Mouse (Mus musculus) layer of hippocampus, postnatal 36 days (tissue): ENCODE measurements around the gene Cmc2. TPM values are rescaled to one million over a fixed set of nuclear protein-coding genes. Genes with fewer than 3 reads are reported as not detected.

Experiments used
- DNase-seq, 2 experiments: peaks; one replicate each; pipeline ENCODE4 v3.0.0; 2022
- total RNA-seq, 2 experiments: library from RNA; stranded (reverse); gene quantifications; 2 replicates each; pipeline ENCODE4 v1.2.3; 2021

Cmc2 gene
- total RNA-seq, 2 experiments from 2014 or later = 13.2 to 16.0 TPM

GRCm38 (mm10) chr8:116905252-116905651, 16.0 kb downstream of the Cmc2 start:
- DNase-seq = no peak

GRCm38 (mm10) chr8:116904736-116905135, 16.5 kb downstream of the Cmc2 start:
- no peak for DNase-seq

GRCm38 (mm10) chr8:116895521-116895920, 25.7 kb downstream of the Cmc2 start:
- no peak for DNase-seq

- no peak for DNase-seq
These were observed 27.3 kb downstream of the Cmc2 start for GRCm38 (mm10) chr8:116893938-116894337.

GRCm38 (mm10) chr8:116892636-116893035, 28.6 kb downstream of the Cmc2 start:
- no peak for DNase-seq

GRCm38 (mm10) chr8:116892130-116892529, 29.1 kb downstream of the Cmc2 start:
- DNase-seq = no peak

- DNase-seq = no peak
These were observed 29.8 kb downstream of the Cmc2 start for GRCm38 (mm10) chr8:116891446-116891845.

- DNase-seq = no peak
These were observed 33.4 kb downstream of the Cmc2 start for GRCm38 (mm10) chr8:116887813-116888212.

- DNase-seq = no peak
These were observed 39.9 kb downstream of the Cmc2 start for GRCm38 (mm10) chr8:116881396-116881795.

- DNase-seq = no peak
These were observed 45.3 kb downstream of the Cmc2 start for GRCm38 (mm10) chr8:116875798-116876450.

- DNase-seq = no peak
These were observed 47.3 kb downstream of the Cmc2 start for GRCm38 (mm10) chr8:116873986-116874385.

GRCm38 (mm10) chr8:116873586-116873985, 47.7 kb downstream of the Cmc2 start:
- no peak for DNase-seq

GRCm38 (mm10) chr8:116872761-116873342, 48.4 kb downstream of the Cmc2 start:
- DNase-seq = peak; percentile 21 to 23

- DNase-seq = peak; percentile 16 to 20
These were observed 52.6 kb downstream of the Cmc2 start for GRCm38 (mm10) chr8:116868699-116869098.

GRCm38 (mm10) chr8:116867321-116867720, 53.9 kb downstream of the Cmc2 start:
- no peak for DNase-seq

- no peak for DNase-seq
These were observed 54.9 kb downstream of the Cmc2 start for GRCm38 (mm10) chr8:116866118-116866903.

- no peak for DNase-seq
These were observed 56.7 kb downstream of the Cmc2 start for GRCm38 (mm10) chr8:116864514-116864913.

GRCm38 (mm10) chr8:116864022-116864387, 57.2 kb downstream of the Cmc2 start:
- no peak for DNase-seq

GRCm38 (mm10) chr8:116863357-116864021, 57.8 kb downstream of the Cmc2 start:
- peak; percentile 67 to 73 for DNase-seq

GRCm38 (mm10) chr8:116862191-116862590, 59.1 kb downstream of the Cmc2 start:
- no peak for DNase-seq

- DNase-seq = no peak
These were observed 69.2 kb downstream of the Cmc2 start for GRCm38 (mm10) chr8:116852042-116852441.

GRCm38 (mm10) chr8:116848042-116848441, 73.2 kb downstream of the Cmc2 start:
- no peak for DNase-seq

GRCm38 (mm10) chr8:116842678-116843077, 78.6 kb downstream of the Cmc2 start:
- no peak for DNase-seq
